Mouse (Mus musculus): ENCODE data around the gene Usp28. TPM values are rescaled to one million over a fixed set of nuclear protein-coding genes. Genes with fewer than 3 reads are reported as not detected.

Usp28 gene
- polyA plus RNA-seq, 3 experiments from 2014 or later: 23.7 to 41.2 (median 37.0) TPM

DNA sequence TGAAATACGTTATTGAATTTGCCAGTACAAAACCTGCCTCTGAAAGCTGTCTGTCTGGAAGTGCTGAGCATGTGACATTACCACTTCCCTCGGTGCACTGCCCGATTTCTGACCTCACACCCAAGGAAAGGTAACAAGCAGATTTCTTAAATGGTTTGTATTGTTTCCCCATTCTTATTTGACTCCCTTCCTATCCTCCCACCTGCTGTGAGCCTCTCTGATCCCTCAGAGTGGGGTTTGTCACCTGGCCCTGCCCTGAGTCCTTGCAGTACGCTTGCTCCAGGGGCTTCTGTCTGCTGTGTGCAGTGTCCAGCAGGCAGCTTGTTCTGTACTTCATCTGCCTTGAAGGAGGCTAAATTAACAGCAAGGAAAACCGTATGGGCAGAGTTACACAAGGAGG is 38.8 kb downstream of the Usp28 start:
- ATAC-seq: no peak

DNA sequence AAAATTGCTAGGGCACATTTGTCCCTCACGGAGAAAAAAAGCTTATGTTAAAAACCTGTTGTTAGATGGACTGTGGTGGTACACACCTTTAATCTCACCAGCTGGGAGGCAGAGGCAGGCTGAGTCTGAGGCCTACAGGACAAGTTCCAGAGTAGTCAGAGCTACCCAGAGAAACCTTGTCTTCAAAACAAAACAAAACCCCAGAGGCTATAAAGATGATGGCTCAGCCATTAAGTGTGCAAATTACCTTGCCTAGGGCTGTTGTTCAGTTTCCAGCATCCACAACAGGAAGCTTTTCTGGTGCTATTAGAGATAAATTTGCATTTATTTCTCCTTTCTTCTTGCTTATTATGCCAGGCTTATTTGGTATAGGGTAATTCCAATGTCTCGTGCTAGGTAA is 39.4 kb downstream of the Usp28 start:
- no peak for ATAC-seq

- ATAC-seq: no peak
These were observed 49.6 kb downstream of the Usp28 start for GRCm38 (mm10) chr9:49034764-49035163.

- no peak for ATAC-seq
These were observed 65.7 kb downstream of the Usp28 start for GRCm38 (mm10) chr9:49050901-49051300.

DNA sequence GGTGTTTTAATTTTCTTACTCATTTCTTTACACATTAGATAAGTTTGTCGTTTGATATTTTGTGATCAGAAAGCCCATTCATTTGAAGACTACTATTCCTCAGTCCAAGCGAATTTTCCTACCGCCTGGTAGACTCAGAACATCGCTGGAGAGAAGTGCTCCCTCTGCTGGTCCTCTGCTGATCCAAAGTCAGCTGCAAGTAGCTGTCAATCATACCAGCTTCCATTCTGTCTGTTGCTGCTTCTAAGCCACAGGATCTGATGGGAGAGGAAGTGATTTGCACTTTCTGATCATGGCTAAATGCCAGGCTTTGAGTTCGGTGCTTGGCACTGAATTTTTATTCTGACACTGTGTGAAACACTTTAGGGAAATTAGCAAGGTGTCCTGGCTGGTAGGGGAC is 66.2 kb downstream of the Usp28 start:
- ATAC-seq: peak; percentile 28

- ATAC-seq: no peak
These were observed 68.9 kb downstream of the Usp28 start for GRCm38 (mm10) chr9:49054028-49054427.

DNA sequence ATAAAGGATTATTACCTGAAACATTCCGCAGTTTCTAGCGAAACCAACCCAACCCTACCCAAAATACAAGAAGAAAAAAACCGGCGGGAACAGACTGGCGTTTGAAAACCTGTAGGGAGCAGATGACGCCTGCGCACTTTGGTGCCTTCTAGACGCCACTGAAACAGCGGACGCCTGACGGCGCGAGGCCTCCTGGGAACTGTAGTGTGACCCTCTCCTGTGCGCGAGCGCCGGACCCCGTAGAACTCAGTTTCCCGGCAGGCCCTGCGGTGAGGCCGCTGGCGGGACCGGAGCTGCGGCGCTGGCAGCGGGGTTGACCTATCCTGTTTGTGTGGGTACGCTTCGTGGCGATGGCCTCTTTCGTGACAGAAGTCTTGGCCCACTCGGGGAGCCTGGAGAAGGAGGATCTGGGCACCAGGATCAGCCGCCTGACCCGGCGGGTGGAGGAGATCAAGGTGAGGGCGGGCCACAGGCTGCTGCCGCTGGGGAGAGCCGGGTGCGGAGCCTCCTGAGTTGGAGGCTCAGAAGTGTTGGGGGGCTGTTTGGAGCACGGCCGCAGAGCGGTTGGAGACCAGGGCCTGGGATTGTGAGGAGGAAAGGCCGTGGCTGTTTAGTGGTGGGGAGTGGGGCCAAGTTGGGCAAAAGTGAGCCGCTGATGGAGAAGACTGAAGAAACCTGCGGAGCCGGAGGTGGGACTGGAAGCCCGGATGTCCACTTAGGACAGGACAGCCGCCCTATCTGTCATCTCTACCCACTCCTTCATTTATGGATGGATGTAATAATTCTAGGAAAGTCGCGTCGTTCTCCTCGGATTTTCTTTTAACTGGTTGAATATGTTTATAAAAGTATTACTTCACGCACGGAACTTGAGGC is 70.4 kb downstream of the Usp28 start, which contains the start of gene Zw10:
Zw10 (plus strand) TSS at position 281 of the 873 bp plus-strand sequence.
- peak; percentile 99 for ATAC-seq

- ATAC-seq: no peak
These were observed 91.7 kb downstream of the Usp28 start for GRCm38 (mm10) chr9:49076847-49077246.

DNA sequence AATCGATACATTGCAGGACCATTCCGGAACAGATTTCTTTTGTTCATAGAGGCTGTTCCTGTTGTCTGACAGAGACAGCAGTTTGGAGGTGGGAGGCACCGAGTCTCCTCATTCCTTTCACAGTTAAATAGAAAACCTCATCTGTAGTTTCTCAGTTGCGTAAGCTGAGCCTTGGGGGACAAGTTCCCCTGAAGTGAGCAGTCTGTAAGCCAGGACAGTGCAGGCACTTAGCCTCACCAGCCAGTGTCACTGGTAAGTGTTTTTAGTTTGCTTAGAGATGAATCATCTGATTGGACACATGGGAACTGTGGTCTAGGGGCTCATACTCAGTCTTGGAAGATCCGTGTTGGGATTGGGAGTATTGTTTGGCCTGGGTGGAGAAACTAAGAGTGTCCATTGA is 95.9 kb downstream of the Usp28 start, which contains the start of gene Tmprss5:
Tmprss5 (plus strand) TSS at position 154 of the 400 bp plus-strand sequence.
- ATAC-seq: no peak

- ATAC-seq: no peak
These were observed 96.4 kb downstream of the Usp28 start for GRCm38 (mm10) chr9:49081561-49081960.

DNA sequence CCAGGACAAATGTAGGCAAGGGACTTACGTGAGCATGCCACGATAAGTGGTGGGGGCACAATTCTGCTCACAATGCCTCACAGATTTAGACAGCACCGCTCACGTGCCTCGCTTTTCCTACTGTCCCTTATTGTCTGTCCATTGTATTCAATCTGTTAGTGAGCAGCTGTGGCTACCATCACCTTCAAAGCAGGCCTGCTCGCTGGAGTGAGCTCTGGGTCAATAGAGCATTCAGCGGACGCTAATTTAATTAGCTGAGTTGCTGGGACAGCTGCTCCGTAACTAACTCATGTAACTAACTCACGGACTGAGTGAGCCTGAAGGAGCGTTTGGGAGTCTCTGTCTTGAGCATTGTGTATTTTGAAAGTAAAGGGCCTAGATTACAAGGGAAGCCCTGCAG is 102.1 kb downstream of the Usp28 start:
- no peak for ATAC-seq

Other genes with a start within 250 kb of the Usp28 start
- not detected for gene Zbtb16, start 149.2 kb upstream of the Usp28 start, polyA plus RNA-seq (2017; shearing (Covaris generic))
- gene Htr3a, start 74.3 kb upstream of the Usp28 start, polyA plus RNA-seq (2017; shearing (Covaris generic)): not detected
- gene Htr3b, start 20.4 kb upstream of the Usp28 start, polyA plus RNA-seq (2017; shearing (Covaris generic)): not detected
- gene Zw10, start 70.2 kb downstream of the Usp28 start, polyA plus RNA-seq (2017; shearing (Covaris generic)): 10 to 100 TPM; 36.4 to 49.9 (median 44.9) TPM
- not detected for gene Tmprss5, start 95.9 kb downstream of the Usp28 start, polyA plus RNA-seq (2017; shearing (Covaris generic))